Mouse (Mus musculus) adipose tissue, adult 10 weeks (tissue): ENCODE results near the gene S100a5. TPM values are rescaled to one million over a fixed set of nuclear protein-coding genes. Genes with fewer than 3 reads are reported as not detected.

Experiments
- polyA plus RNA-seq: library from polyadenylated mRNA; stranded (reverse); fragments of 350-450 nt; fragmentation: Illumina TruSeq; extraction: RNeasy Lipid Tissue Mini Kit (QIAGEN cat#74804); gene quantifications from one replicate; pipeline ENCODE4 v1.2.3, GENCODE M21; 2014; ENCODE audit warnings: low read depth, low replicate concordance

The S100a5 gene
- polyA plus RNA-seq = not detected

GRCm38 (mm10) chr3:90608223-90608622 lies at the start of gene S100a5:
Gene S100a5 (plus strand): TSS chr3:90608523.

GRCm38 (mm10) chr3:90560008-90560628 lies 48.2 kb upstream of the S100a5 start, which contains the start of gene S100a3:
Gene S100a3 (plus strand): TSS chr3:90560578.

GRCm38 (mm10) chr3:90589947-90590346 lies 18.4 kb upstream of the S100a5 start, which contains the start of gene S100a2:
Gene S100a2 (plus strand): TSS chr3:90590247.

GRCm38 (mm10) chr3:90601486-90602110 lies 6.7 kb upstream of the S100a5 start, which contains the start of gene Gm42674:
Gene Gm42674 (plus strand): TSS chr3:90601904.

GRCm38 (mm10) chr3:90603623-90604022 lies 4.7 kb upstream of the S100a5 start, which contains the start of gene S100a4:
Gene S100a4 (plus strand): TSS chr3:90603771.

GRCm38 (mm10) chr3:90612728-90613291 lies 4.5 kb downstream of the S100a5 start, which contains the start of gene S100a6:
Gene S100a6 (plus strand): TSS chr3:90612882.

GRCm38 (mm10) chr3:90653717-90654116 lies 45.4 kb downstream of the S100a5 start, which contains the start of gene S100a7a:
Gene S100a7a (plus strand): TSS chr3:90654017.

Other genes starting within 250 kb of the S100a5 start
- gene Slc27a3, start 218.6 kb upstream of the S100a5 start, polyA plus RNA-seq = 5.7 TPM
- gene Ints3, start 174.9 kb upstream of the S100a5 start, polyA plus RNA-seq = 33.2 TPM
- gene Npr1, start 142.7 kb upstream of the S100a5 start, polyA plus RNA-seq = 28.7 TPM
- 60.7 TPM for gene Ilf2, start 132.4 kb upstream of the S100a5 start, polyA plus RNA-seq
- gene Snapin, start 117.5 kb upstream of the S100a5 start, polyA plus RNA-seq = 66.2 TPM
- 83.0 TPM for gene Chtop, start 99.0 kb upstream of the S100a5 start, polyA plus RNA-seq
- gene S100a1, start 94.1 kb upstream of the S100a5 start, polyA plus RNA-seq = 258 TPM
- gene S100a13, start 94.1 kb upstream of the S100a5 start, polyA plus RNA-seq = 64.5 TPM
- gene S100a14, start 81.7 kb upstream of the S100a5 start, polyA plus RNA-seq = 8.3 TPM
- gene S100a16, start 71.3 kb upstream of the S100a5 start, polyA plus RNA-seq = 139 TPM
- not detected for gene S100a3, start 47.9 kb upstream of the S100a5 start, polyA plus RNA-seq
- not detected for gene S100a2, start 18.3 kb upstream of the S100a5 start, polyA plus RNA-seq
- gene Gm42674, start 6.6 kb upstream of the S100a5 start, polyA plus RNA-seq = not detected
- 80.2 TPM for gene S100a4, start 4.8 kb upstream of the S100a5 start, polyA plus RNA-seq
- gene S100a6, start 4.4 kb downstream of the S100a5 start, polyA plus RNA-seq = 241 TPM
- 0.73 TPM for gene S100a7a, start 45.5 kb downstream of the S100a5 start, polyA plus RNA-seq
- gene S100a8, start 60.5 kb downstream of the S100a5 start, polyA plus RNA-seq = 2.7 TPM
- 2.7 TPM for gene S100a9, start 87.2 kb downstream of the S100a5 start, polyA plus RNA-seq
- gene Pglyrp4, start 118.4 kb downstream of the S100a5 start, polyA plus RNA-seq = 0.48 TPM
- not detected for gene Gm5849, start 169.4 kb downstream of the S100a5 start, polyA plus RNA-seq